In genomic region chr10:69941001-69941400, GRCm38 (mm10) we compare ENCODE assay signal across 21 mouse cellular contexts.
"Had no signal": no experiment of that assay in that cellular context is flagged by ENCODE, and none has a peak within 500 bp of the region (broad histone marks: within the 10 kb centered on the region; RNA-seq: fewer than 3 reads in every experiment).

No protein-coding gene starts in this region.

- DNase-seq: layer of hippocampus, adult 9-11 months; liver; liver, embryonic 13.5 days; lung, embryonic 14.5 days; right cerebral cortex, adult 18-20 months; right cerebral cortex, postnatal 14 days; right cerebral cortex, postnatal 4 days; thymus, adult 2 months; thymus, postnatal 14 days; thymus, postnatal 4 days had no signal

- H3K4me3 ChIP-seq: intestine, embryonic 15.5 days; layer of hippocampus, adult 2 months; limb, embryonic 10.5 days; limb, embryonic 13.5 days; liver, embryonic 13.5 days; midbrain, embryonic 12.5 days; midbrain, embryonic 15.5 days; neural tube, embryonic 12.5 days; neural tube, embryonic 15.5 days had no signal

- H3K4me1 ChIP-seq: intestine, embryonic 15.5 days; limb, embryonic 10.5 days; liver, embryonic 13.5 days had no signal

- H3K27ac ChIP-seq: intestine, embryonic 15.5 days; layer of hippocampus, adult 2 months; limb, embryonic 10.5 days; limb, embryonic 13.5 days; liver, embryonic 13.5 days; macrophage; midbrain, embryonic 12.5 days; midbrain, embryonic 15.5 days; neural tube, embryonic 12.5 days; neural tube, embryonic 15.5 days; stomach, postnatal 0 days had no signal

- H3K9ac ChIP-seq: intestine, embryonic 15.5 days; limb, embryonic 13.5 days; liver, embryonic 13.5 days; lung, embryonic 14.5 days; midbrain, embryonic 12.5 days; midbrain, embryonic 15.5 days; neural tube, embryonic 12.5 days; neural tube, embryonic 15.5 days had no signal

- H3K36me3 ChIP-seq: intestine, embryonic 15.5 days; liver, embryonic 13.5 days had no signal

- H3K4me2 ChIP-seq: intestine, embryonic 15.5 days; limb, embryonic 13.5 days; liver, embryonic 13.5 days; lung, embryonic 14.5 days; midbrain, embryonic 12.5 days; midbrain, embryonic 15.5 days; neural tube, embryonic 12.5 days; neural tube, embryonic 15.5 days had no signal

- H3K9me3 ChIP-seq: intestine, embryonic 15.5 days; limb, embryonic 10.5 days; limb, embryonic 13.5 days; liver, embryonic 13.5 days; midbrain, embryonic 12.5 days; midbrain, embryonic 15.5 days; neural tube, embryonic 12.5 days; neural tube, embryonic 15.5 days had no signal

- ATAC-seq: intestine, embryonic 15.5 days; lung, postnatal 0 days; midbrain, embryonic 15.5 days had no signal

- H3K27me3 ChIP-seq: intestine, embryonic 15.5 days; limb, embryonic 13.5 days; liver, embryonic 13.5 days; midbrain, embryonic 12.5 days; midbrain, embryonic 15.5 days; neural tube, embryonic 12.5 days; neural tube, embryonic 15.5 days had no signal
